Mouse (Mus musculus) frontal cortex, postnatal 25 days (tissue): ENCODE results near the gene Vmn1r25.
"Not testable (repeated sequence)": the region's sequence is repeated elsewhere in the genome, so short reads cannot be mapped to it uniquely, and the experiment has no call there.

Source experiments
- DNase-seq, 2 experiments: peaks; one replicate each; pipeline ENCODE4 v3.0.0; 2022; ENCODE audit warnings: low spot score in 2 of 2

Gene Vmn1r25

GRCm38 (mm10) chr6:57980710-57981109, at the start of gene Vmn1r25:
TSS of gene Vmn1r25 (minus strand) at chr6:57980810.
- DNase-seq: no peak

GRCm38 (mm10) chr6:58017478-58017877, 36.9 kb upstream of the Vmn1r25 start:
- DNase-seq: not testable (repeated sequence)

- DNase-seq: no peak
These were observed 34.4 kb upstream of the Vmn1r25 start, which contains the start of gene Vmn1r26 for GRCm38 (mm10) chr6:58015059-58015458. TSS of gene Vmn1r26 (minus strand) at chr6:58015159.

GRCm38 (mm10) chr6:57961403-57961802, 19.2 kb downstream of the Vmn1r25 start, which contains the start of gene Vmn1r24:
TSS of gene Vmn1r24 (minus strand) at chr6:57961503.
- not testable (repeated sequence) for DNase-seq
